Mouse (Mus musculus) lung, postnatal 10 days (tissue): Measurements from ENCODE around the gene Mybpc2.

Experiments used
- DNase-seq: peaks from one replicate; pipeline ENCODE4 v3.0.0; 2021

Mybpc2 gene

DNA sequence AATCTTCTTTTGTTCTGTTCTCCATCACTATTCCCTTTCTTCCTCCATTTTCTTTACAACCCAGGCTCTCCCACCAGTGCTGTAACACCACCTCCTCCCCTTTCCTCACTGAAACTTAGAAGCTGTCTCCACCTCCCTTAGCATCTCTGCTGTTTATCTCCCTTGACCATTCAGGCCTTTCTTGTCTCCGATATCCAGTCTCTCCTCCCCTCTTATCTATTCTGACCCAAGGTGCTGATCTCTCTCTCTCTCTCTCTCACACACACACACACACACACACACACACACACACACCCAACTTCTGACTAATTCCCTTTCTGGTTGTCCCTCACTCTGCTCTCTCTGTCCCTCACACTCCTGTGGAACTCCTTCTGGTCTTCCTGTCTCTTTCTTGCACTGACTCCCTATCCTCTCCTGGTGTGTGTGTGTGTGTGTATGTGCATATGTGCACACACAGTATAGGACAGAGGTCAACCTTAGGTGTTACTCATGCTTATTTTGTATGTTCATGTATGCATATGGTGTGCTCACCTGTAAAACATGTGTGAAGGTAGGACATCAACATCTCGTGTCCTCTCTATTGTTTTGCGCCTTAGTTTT is 41.5 kb downstream of the Mybpc2 start:
- no peak for DNase-seq

- DNase-seq: no peak
These were observed 49.3 kb downstream of the Mybpc2 start for GRCm38 (mm10) chr7:44475046-44475614.

- no peak for DNase-seq
These were observed 50.0 kb downstream of the Mybpc2 start for GRCm38 (mm10) chr7:44474419-44474818.

- no peak for DNase-seq
These were observed 51.4 kb downstream of the Mybpc2 start for GRCm38 (mm10) chr7:44472961-44473646.

DNA sequence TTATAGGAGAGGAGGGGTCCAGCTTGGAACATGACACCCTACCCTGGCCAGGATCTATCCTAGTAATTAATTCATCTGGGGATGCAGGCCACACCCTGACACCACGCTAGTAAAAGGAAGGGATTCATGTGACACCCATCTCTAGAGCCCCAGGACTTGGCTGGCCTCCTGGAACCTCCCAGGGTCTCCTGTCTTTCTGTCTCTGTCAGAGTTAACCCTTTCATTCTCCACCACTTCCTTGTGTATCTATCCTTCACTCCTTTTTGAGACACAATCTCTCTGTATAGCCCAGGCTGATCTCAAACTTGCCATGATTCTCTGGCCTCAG is 51.9 kb downstream of the Mybpc2 start:
- DNase-seq: no peak

- peak; percentile 74 for DNase-seq
These were observed 52.4 kb downstream of the Mybpc2 start for GRCm38 (mm10) chr7:44471880-44472557.

DNA sequence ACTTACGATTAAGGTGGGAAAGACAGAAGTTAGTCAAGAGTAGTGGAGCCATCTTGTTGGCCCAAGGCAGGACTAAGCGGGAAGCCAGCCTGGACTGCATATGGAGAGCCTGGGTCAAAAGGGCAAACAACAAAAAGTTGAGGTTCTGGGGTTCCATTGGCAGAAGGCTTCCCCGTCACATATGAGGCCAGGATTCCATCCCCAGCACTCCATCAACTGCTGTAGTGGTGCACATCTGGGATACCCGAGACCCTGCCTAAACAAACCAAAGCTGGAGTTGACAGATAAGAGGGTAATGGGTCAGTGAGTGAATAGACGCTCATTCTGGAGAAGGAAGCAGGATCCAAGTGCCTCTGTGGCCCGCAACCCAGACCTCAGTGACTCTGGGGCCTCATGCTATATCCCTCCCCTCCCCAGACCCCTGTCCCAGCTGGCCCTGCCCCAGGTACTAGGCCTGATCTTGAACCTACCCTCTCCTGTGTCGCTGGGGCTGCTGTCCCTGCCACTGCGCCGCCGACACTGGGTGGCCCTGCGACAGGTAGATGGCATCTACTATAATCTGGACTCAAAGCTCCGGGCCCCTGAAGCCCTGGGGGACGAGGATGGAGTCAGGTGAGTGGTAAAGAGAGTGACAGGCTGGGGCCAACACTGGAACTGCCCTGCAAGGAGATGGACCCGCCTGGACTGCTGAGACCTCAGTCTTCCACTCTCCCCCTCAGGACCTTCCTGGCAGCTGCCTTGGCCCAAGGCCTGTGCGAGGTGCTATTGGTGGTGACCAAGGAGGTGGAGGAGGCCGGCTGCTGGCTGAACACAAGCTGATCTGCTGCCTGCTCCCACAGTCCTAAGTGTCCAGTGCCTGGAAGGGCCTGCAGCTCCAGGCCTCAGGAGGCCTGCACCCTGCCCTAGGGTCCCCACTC is 53.5 kb downstream of the Mybpc2 start:
- no peak for DNase-seq

GRCm38 (mm10) chr7:44469677-44470675 is 54.5 kb downstream of the Mybpc2 start:
- DNase-seq: no peak

- DNase-seq: no peak
These were observed 55.7 kb downstream of the Mybpc2 start for GRCm38 (mm10) chr7:44468644-44469285.

GRCm38 (mm10) chr7:44467811-44468411 is 56.5 kb downstream of the Mybpc2 start, which contains the start of gene Josd2:
TSS of gene Josd2 (plus strand) at chr7:44467980.
- DNase-seq: peak; percentile 97

DNA sequence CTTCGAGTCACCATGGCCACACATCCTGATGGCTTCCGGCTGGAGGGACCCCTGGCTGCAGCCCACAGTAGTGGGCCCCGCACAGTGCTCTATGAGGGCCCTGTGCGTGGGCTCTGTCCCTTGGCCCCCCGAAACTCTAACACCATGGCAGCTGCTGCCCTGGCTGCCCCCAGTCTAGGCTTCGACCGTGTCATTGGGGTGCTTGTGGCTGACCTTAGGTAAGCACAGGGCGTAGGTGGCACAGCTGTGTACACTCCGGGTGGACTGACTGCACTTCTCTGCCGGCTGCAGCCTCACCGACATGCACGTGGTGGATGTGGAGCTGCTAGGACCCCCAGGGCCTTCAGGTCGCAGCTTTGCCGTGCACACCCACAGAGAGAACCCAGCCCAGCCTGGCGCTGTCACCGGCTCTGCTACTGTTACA is 57.6 kb downstream of the Mybpc2 start:
- DNase-seq: no peak

DNA sequence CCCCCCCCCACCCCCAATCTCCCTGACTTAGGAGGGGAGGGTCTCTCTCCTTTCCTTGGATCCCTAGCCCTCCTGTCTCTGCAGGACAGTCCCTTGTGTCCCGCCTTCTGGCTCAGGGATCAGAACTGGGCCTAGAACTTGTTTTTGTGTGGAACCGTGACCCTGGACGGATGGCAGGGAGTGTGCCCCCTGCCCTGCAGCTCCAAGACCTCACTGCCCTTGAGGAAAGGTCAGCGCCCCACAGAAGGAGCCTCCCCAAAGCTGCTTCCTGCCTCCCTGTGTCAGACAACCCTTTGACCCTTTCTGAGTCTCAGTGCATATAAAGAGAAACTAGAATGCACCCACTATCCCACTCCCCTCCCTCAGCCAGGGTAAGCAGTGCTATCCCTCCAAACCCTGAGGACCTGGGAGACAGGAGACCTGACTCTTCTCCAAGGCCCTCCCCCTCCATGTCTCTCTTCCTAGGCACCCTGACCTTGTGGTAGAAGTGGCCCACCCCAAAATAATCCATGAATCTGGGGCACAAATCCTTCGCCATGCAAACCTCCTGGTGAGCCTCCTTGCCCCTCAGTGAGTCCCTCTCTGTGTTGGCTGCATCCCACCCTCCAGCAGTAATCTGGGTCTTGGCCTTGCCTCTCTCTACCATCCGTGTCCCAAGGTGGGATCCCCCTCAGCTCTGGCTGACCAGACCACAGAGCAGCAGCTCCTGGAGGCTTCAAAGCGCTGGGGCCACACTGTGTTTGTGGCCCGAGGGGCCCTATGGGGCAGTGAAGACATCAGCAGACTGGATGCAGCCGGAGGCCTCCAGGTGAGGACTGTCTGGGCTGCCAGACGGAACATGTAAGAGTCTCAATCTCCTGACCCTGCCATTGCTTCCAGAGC is 58.2 kb downstream of the Mybpc2 start:
- DNase-seq: no peak

DNA sequence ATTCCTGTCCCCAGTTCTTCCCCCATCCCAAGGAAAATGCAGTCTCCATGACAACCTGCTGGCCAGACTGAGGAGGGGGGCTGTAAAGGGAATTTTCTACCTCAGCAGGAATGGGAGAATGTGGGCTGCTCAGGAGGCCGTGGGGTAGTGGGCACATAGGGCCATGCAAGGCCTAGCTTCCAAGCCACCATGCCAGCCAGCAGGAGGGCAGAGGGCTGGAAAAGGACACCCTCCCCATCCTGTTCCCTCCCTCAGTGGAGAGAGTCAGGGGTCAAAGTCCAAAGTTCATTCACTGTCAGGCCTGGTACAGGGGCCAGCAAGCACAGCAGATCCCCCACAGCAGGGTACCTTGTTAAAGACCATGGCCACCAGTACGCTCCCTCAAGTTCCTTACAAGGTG is 59.3 kb downstream of the Mybpc2 start, which contains the start of gene Aspdh:
Gene Aspdh (plus strand): TSS at position 281 of the 400 bp plus-strand sequence.
- DNase-seq: no peak

GRCm38 (mm10) chr7:44464511-44464910 is 59.9 kb downstream of the Mybpc2 start:
- no peak for DNase-seq

DNA sequence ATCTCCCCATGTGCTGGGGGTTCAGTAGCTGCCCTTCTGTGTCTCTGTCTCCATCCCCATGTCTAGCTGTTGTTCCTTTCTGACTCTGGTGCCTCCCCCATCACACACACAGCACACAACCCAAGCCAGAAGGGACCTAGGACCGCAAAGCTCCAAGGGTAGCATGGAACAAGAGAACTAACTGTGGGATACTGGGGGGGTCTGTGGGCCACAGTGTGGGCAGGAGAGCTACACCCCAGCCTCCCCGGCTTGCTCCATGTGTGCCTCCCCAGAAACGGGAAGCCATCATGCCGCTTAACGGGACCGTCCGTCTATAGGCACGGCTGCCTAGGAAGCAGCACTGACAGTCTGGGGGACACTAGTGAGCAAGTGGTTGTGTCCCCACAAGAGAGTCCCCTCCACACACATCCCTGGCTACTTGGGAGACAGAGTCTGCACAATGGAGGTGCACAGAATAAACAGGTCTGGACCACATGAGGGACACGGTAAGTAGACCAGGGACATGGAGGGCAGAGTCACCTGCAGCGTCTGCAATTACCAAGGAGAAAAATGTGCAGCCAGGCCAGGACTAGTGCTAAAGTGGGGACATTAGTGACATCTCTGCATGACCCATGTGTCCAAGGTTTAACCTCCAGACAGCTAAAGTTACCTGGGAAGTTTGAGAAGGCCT is 60.8 kb downstream of the Mybpc2 start:
- no peak for DNase-seq

GRCm38 (mm10) chr7:44463056-44463425 is 61.4 kb downstream of the Mybpc2 start:
- DNase-seq: no peak

- peak; percentile 43 for DNase-seq
These were observed 62.0 kb downstream of the Mybpc2 start for GRCm38 (mm10) chr7:44462218-44463055.
